Mouse (Mus musculus) lung, adult 10 weeks (tissue): ENCODE measurements around the gene Cp. TPM values are rescaled to one million over a fixed set of nuclear protein-coding genes. Genes with fewer than 3 reads are reported as not detected.

Experiments used
- polyA plus RNA-seq: library from polyadenylated mRNA; stranded (reverse); fragments of 350-450 nt; fragmentation: Illumina TruSeq; extraction: RNeasy Lipid Tissue Mini Kit (QIAGEN cat#74804); gene quantifications from one replicate; pipeline ENCODE4 v1.2.3, GENCODE M21; 2014; ENCODE audit warnings: low read depth, low replicate concordance; ENCODE audit not compliant: insufficient read depth

Cp gene
- 112 TPM for polyA plus RNA-seq

DNA sequence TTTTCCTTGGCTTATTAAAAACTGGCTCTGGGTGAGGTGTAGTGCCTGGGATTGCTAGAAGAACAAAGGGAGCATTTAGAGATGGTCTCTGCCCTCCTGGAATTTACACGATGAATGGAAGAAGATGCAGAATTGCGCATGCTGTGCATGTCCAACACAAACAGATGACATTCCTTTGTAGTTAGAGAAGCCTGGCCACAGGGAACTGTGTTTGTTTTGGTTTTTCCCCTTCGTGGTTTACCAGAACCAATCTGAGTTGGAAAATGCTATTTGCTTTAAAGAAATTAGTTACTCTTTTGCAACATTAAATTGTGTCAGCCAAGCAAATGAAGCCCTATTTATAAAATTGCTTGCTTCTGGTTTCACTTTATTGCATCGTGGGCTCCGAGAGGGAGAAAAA, at the start of gene Cp:
Cp (plus strand) TSS at position 170 of the 400 bp plus-strand sequence.

DNA sequence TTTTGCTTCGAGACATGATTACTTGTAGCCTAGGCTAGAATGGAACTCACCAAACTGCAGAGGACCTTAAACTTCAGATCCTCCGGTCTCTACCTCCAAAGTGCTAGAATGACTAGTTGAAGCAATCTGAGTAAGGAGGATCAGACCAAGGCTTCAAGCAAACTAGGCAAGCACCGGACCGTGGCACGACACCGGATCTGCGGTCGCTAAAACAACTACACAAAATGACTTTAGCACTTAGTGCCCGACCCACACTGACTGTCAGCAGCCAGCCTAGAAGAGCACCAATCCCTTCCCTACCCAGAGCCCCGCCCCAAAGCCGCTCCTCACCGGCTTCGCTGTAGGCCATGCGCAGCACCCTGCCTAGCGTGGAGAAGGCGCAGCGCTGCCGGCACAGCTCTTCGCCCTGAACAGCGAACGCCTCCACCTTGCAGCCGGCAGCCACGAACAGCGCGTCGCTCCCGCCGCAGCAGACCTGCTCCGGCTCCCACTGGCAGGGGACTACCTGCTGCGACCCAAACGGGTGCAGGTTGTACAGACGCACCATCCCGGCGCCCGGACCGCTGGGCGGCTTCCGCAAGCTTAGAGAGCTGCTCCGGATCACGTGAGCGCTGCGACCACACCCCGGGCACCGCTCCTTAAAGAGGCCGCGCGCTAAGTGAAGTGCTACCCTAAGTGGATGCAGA, 78.0 kb downstream of the Cp start, which contains the start of gene Hps3:
Hps3 (minus strand) TSS at position 597 of the 686 bp plus-strand sequence.

DNA sequence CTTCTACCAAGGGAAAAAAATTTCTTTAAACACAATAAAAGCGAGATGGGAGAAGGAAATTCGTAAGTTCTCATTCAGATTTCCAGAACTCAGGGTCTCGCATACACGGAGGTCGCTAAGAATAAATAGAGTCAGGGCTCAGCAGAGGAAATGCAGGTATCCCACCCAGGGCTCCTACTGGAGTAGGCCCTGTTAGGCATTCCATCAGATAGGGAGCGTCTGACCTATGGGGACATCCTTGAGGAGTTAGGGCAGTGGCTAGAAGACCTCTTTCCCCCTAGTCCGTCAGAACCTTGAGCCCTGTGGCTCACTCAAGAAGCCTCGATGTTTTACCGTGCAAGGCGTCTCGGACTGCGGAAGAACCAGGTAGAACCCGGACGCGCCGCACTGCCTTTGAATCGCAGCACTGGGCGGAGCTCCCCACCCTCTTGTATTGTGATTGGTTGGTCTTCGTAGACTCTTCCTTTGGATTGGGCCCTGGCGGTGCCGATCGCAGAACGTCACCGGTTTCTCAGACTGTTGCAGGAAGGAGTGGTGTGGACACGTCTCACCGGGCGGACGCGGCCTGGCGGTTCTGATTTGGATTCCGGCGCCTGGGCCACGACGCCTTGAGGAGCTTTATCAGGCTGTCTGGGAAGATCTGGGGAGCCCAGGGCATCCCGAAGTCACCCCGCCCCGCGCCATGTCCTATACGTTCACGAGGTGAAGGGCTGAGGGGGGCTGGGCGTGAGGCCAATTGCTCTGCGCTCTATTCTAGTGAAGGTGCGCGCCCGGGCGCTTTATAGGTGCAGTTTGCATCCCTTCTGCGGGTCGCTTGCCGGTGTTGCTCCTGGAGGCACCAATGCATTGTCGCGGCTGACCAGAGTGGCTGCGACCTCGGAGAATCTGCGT, 100.7 kb downstream of the Cp start, which contains the start of gene Hltf:
Hltf (plus strand) TSS at position 506 of the 891 bp plus-strand sequence.

Other genes with a start within 250 kb of the Cp start
- 9.3 TPM for gene Hps3, start 78.3 kb downstream of the Cp start, polyA plus RNA-seq
- 11.9 TPM for gene Hltf, start 100.8 kb downstream of the Cp start, polyA plus RNA-seq
- 140 TPM for gene Gyg, start 198.3 kb downstream of the Cp start, polyA plus RNA-seq